1 mouse cellular context compared by ENCODE assay signal in genomic region chr5:122421271-122422068, GRCm38 (mm10).
A peak's percentile ranks its signal among the peaks of the same experiment; 100 is the strongest.
TF ChIP-seq lines count a peak whose summit lies in the region.

Gene Anapc7 (plus strand): TSS chr5:122421693.

TF ChIP-seq in MEL, 35 proteins besides CTCF, POLR2A, EP300 and RAD21 (continued from another document):
- TF ChIP-seq ZKSCAN1 (IDR thresholded peaks at IDR 0.05; ENCODE audit: low read depth, low read length) (no peak), USF1 (IDR thresholded peaks at IDR 0.05; ENCODE audit: low read depth, low read length) (no peak), MAFK (IDR thresholded peaks at IDR 0.05; ENCODE audit: borderline replicate concordance, low read depth, low read length) (no peak), JUND (IDR thresholded peaks at IDR 0.05; ENCODE audit: low read depth, low read length) (no peak), TCF12 (IDR thresholded peaks at IDR 0.05; ENCODE audit: low read depth, low read length) (0 out of 2 replicates have a peak, but pooled peaks have one; percentile 11), USF2 (IDR thresholded peaks at IDR 0.05; ENCODE audit: borderline replicate concordance in 1 of 2, insufficient read depth in 1 of 2, low read depth in 1 of 2, low read length in 2 of 2) (no peak), MYC (IDR thresholded peaks at IDR 0.05; ENCODE audit: low read depth, low read length) (peak; percentile 92), GABPA (IDR thresholded peaks at IDR 0.05; ENCODE audit: low read depth, low read length) (no peak), POLR2AphosphoS5 (IDR thresholded peaks at IDR 0.05; ENCODE audit: borderline replicate concordance, low read depth, low read length) (no peak), ZMIZ1 (IDR thresholded peaks at IDR 0.05; ENCODE audit: low read depth, low read length) (no peak), MAZ (IDR thresholded peaks at IDR 0.05; ENCODE audit: low read depth, low read length) (0 out of 2 replicates have a peak, but pooled peaks have one; percentile 38)
